Mouse (Mus musculus): ENCODE results near the gene Gpc3.

DNA sequence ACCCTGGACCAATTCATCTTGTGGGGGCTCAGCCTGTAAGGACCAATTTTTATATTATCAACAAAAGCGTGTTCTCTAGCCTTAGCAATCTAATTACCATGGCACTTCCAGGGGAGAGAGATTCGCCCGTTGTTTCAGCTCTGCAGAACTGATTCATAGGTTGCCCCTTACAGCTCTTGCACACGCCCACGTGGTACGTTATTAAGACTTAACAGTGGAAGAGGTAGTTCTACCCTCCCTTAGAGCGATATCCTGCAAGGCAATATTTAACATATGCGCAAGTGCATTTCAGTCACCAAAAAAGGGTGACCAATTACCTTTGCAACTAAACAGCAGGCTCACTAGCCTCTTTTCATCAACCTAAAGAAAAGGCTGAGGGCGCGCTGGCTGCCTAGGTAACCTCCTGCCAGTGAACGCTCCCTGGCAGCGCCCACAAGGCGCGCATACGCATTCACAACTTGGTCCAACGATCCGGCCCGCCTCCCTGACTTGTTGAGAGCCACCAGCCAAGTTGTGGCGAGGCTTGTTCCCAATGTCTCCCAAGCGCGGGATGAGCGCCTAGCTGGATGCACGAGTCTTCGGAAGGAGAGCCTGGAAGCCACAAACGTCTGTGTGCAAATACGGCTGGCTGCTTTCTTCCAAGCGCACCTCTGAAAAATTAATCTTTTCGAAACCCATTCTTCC is 1.6 kb downstream of the Gpc3 start:
- TF ChIP-seq MAX (IDR thresholded peaks at IDR 0.05; ENCODE audit: low read depth) (no peak), POLR2A (IDR thresholded peaks at IDR 0.05; ENCODE audit: insufficient read length, low read depth) (no peak), USF1 (IDR thresholded peaks at IDR 0.05; ENCODE audit: low read depth) (no peak), REST (IDR thresholded peaks at IDR 0.05; ENCODE audit: insufficient read depth, insufficient read length) (no peak), TCF12 (IDR thresholded peaks at IDR 0.05; ENCODE audit: insufficient read depth, poor library complexity, severe bottlenecking) (no peak), MYOD1 (IDR thresholded peaks at IDR 0.05; ENCODE audit: control insufficient read depth in 1 of 3, insufficient read length in 2 of 3, low read depth in 2 of 3) (no peak)
